Mouse (Mus musculus): ENCODE measurements around the gene Cks2.

DNA sequence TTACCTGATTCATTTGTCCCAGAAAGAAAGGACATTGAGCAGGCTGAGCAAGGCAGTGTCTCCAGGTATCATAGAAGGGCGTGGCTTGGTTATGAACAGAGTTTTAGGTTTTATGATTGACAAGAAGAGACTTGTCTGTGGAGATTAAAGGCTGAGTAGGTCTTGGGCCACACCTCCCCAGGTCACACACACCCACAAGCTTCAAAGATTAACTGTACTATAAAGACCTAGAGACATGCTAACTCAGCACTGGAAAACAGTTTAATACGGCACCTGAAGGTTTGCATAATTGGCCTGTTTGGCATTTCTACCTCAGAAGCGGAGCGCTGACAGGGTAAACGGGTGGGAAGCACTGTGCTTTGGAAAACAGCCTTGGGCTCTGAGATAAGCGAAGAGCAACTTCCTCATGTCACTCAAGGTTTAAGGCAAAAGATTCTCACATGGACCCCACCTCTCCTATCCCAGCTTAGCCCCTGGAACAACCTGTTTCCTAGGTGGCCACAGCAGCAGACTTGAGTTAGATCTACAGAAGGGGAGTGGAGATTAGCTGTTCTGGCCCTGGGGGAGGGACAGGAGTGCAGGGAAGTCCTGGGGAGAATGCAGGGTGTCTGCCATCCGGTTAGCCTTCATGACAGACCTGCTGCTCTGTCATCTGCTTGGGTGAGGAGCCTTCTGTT, 40.4 kb downstream of the Cks2 start:
- no peak for TF ChIP-seq CTCF (IDR thresholded peaks at IDR 0.05; ENCODE audit: control insufficient read depth, insufficient read depth, low read length)
- no peak for TF ChIP-seq POLR2A (IDR thresholded peaks at IDR 0.05; ENCODE audit: borderline replicate concordance, control insufficient read depth, low read depth, low read length)

All from bone marrow, adult 2 months (tissue).